Mouse (Mus musculus) kidney, adult 2 months (tissue): ENCODE data around the gene Gm28729.

Experiments
- CTCF ChIP-seq: fragments of 200-500 bp; conservative IDR thresholded peaks from 2 replicates; pipeline ENCODE4 v1.5.1; 2011; ENCODE audit warnings: low read depth, mild to moderate bottlenecking, control low read depth, low read length, moderate library complexity, mixed read lengths; ENCODE audit not compliant: insufficient read depth, insufficient read length
- POLR2A ChIP-seq: fragments of 200-500 bp; IDR thresholded peaks from one replicate; pipeline ENCODE4 v1.6.1; 2011; ENCODE audit warnings: low read depth, low read length, control low read depth

- no peak for TF ChIP-seq CTCF
- TF ChIP-seq POLR2A = no peak
These were observed 72.1 kb downstream of the Gm28729 start for GRCm38 (mm10) chr9:96452956-96453355.
